Mouse (Mus musculus) embryonic facial prominence, embryonic 14.5 days (tissue): ENCODE results near the gene Nr3c2. TPM values are rescaled to one million over a fixed set of nuclear protein-coding genes. Genes with fewer than 3 reads are reported as not detected.

Source experiments
- ATAC-seq: fragments of 200-750 bp; cut with Nextera tagmentation; 2 replicates; pipeline ENCODE4 v1.8.0; 2017; ENCODE audit warnings: low read depth, moderate number of reproducible peaks, moderate TSS enrichment
- DNase-seq: peaks from one replicate; pipeline ENCODE4 v3.0.0-alpha.2; 2015; ENCODE audit warnings: low spot score
- H3K27ac ChIP-seq: fragments of 300-500 bp; sonication (generic); replicated peaks from 2 replicates; pipeline ENCODE4 v1.5.1; 2014; ENCODE audit warnings: low read depth, mild to moderate bottlenecking, low read length, moderate library complexity
- H3K27me3 ChIP-seq: fragments of 300-500 bp; sonication (generic); replicated peaks from 2 replicates; pipeline ENCODE4 v1.6.1; 2014; ENCODE audit warnings: low read length; ENCODE audit not compliant: control insufficient read depth, insufficient read depth
- H3K36me3 ChIP-seq: fragments of 300-500 bp; sonication (generic); 2 replicates; pipeline ENCODE4 v1.6.1; 2014; ENCODE audit warnings: low read length, mixed read lengths; ENCODE audit not compliant: control insufficient read depth, insufficient read depth
- H3K4me1 ChIP-seq: fragments of 300-500 bp; sonication (generic); 2 replicates; pipeline ENCODE4 v1.6.1; 2014; ENCODE audit warnings: antibody characterized with exemption, low read length; ENCODE audit not compliant: control insufficient read depth, insufficient read depth
- H3K4me2 ChIP-seq: fragments of 300-500 bp; sonication (generic); 2 replicates; pipeline ENCODE4 v1.6.1; 2014; ENCODE audit warnings: low read depth, mild to moderate bottlenecking, low read length, moderate library complexity, mixed read lengths
- H3K4me3 ChIP-seq: fragments of 300-500 bp; sonication (generic); 2 replicates; pipeline ENCODE4 v1.5.1; 2014; ENCODE audit warnings: low read depth, mild to moderate bottlenecking, low read length
- H3K9ac ChIP-seq: fragments of 300-500 bp; sonication (generic); 2 replicates; pipeline ENCODE4 v1.6.1; 2014; ENCODE audit warnings: low read depth, mild to moderate bottlenecking, low read length, moderate library complexity, mixed read lengths
- H3K9me3 ChIP-seq: fragments of 300-500 bp; sonication (generic); 2 replicates; pipeline ENCODE4 v1.6.1; 2016; ENCODE audit warnings: low read length; ENCODE audit not compliant: control insufficient read depth
- WGBS: fragments of 180-500 bp; shearing (Covaris S2); extraction: QIAGEN DNeasy Blood & Tissue Kit; methylation state at CpG from one replicate; pipeline ENCODE4 v1.1.7; 2014; 5-methylcytosine and 5-hydroxymethylcytosine counted together
- polyA plus RNA-seq: library from polyadenylated mRNA; unstranded; fragments of >200 nt; fragmentation: Nextera tagmentation; extraction: Ambion mirVana; gene quantifications from 2 replicates; pipeline ENCODE4 v1.2.1, GENCODE M21; 2014

Nr3c2 gene
- polyA plus RNA-seq, 1 experiment from 2014 or later: 6.5 TPM

- Histone ChIP-seq H3K4me3 (no peak overlapping the region), H3K36me3 (no peaks in the 10 kb centered on the region), H3K4me2 (no peak overlapping the region), H3K9me3 (no peaks in the 10 kb centered on the region), H3K27ac (no peak overlapping the region), H3K27me3 (no peaks in the 10 kb centered on the region), H3K9ac (no peak overlapping the region), H3K4me1 (no peaks in the 10 kb centered on the region)
- DNase-seq (no peak), ATAC-seq (no peak)
- 61% methylated on average over 3 of the region's 3 CpGs for WGBS
These were observed 88.6 kb downstream of the Nr3c2 start for GRCm38 (mm10) chr8:76987876-76988275.

GRCm38 (mm10) chr8:76998276-76998675 lies 99.0 kb downstream of the Nr3c2 start:
- H3K27ac ChIP-seq: no peak overlapping the region
- H3K9ac ChIP-seq: no peak overlapping the region
- H3K4me1 ChIP-seq: no peaks in the 10 kb centered on the region
- DNase-seq: no peak
- H3K9me3 ChIP-seq: no peaks in the 10 kb centered on the region
- no peak overlapping the region for H3K4me3 ChIP-seq
- H3K36me3 ChIP-seq: no peaks in the 10 kb centered on the region
- WGBS: 80% methylated on average over 4 of the region's 4 CpGs
- no peaks in the 10 kb centered on the region for H3K27me3 ChIP-seq
- H3K4me2 ChIP-seq: no peak overlapping the region
- no peak for ATAC-seq

- DNase-seq (peak; percentile 81), ATAC-seq (peak; percentile 85)
- no peak overlapping the region for H3K4me3 ChIP-seq
- H3K9ac ChIP-seq: no peak overlapping the region
- no peak overlapping the region for H3K27ac ChIP-seq
- no peaks in the 10 kb centered on the region for H3K27me3 ChIP-seq
- peaks cover 11% of the 10 kb centered on the region; the same call in 1 of the 2 replicates for H3K4me1 ChIP-seq
- H3K4me2 ChIP-seq: peak overlapping the region; percentile 25; the same call in 1 of the 2 replicates
- H3K36me3 ChIP-seq: no peaks in the 10 kb centered on the region
- no peaks in the 10 kb centered on the region for H3K9me3 ChIP-seq
- 34% methylated on average over 10 of the region's 10 CpGs for WGBS
These were observed 110.2 kb downstream of the Nr3c2 start for GRCm38 (mm10) chr8:77009425-77009824.

DNA sequence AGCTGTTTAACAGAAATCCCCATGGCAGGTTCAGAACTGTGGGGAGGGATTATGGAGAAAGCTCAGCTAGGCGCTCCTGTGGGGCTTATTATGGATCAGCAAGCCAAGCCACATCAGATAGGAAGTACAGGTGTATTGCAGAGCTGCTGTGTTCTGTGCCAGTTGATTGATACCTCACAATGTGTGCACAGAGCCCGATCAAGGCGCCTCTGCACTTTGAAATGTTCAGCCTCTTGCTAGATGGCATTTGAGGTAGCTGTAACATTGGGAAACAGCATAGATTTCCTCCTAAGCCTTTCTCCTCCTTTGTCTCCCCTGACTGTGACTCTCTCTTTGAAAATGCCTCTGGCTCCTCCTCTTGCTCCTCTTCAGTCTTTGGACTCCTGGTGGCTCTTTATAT lies 112.7 kb downstream of the Nr3c2 start:
- Histone ChIP-seq H3K4me3 (no peak overlapping the region), H3K4me2 (no peak overlapping the region), H3K27me3 (no peaks in the 10 kb centered on the region), H3K9ac (no peak overlapping the region), H3K4me1 (peaks cover 11% of the 10 kb centered on the region; the same call in 1 of the 2 replicates), H3K27ac (no peak overlapping the region), H3K9me3 (peaks cover 4% of the 10 kb centered on the region; the same call in 1 of the 2 replicates), H3K36me3 (no peaks in the 10 kb centered on the region)
- DNase-seq (no peak), ATAC-seq (peak; percentile 21; the same call in 1 of the 2 replicates)
- 72% methylated on average over 3 of the region's 3 CpGs for WGBS

GRCm38 (mm10) chr8:77012641-77013040 lies 113.4 kb downstream of the Nr3c2 start:
- peaks cover 5% of the 10 kb centered on the region; the same call in 1 of the 2 replicates for H3K9me3 ChIP-seq
- no peaks in the 10 kb centered on the region for H3K36me3 ChIP-seq
- WGBS: 67% methylated on average over 6 of the region's 6 CpGs
- no peak overlapping the region for H3K4me2 ChIP-seq
- H3K9ac ChIP-seq: no peak overlapping the region
- DNase-seq: no peak
- H3K27me3 ChIP-seq: no peaks in the 10 kb centered on the region
- H3K4me1 ChIP-seq: peaks cover 11% of the 10 kb centered on the region; the same call in 1 of the 2 replicates
- H3K27ac ChIP-seq: no peak overlapping the region
- no peak for ATAC-seq
- no peak overlapping the region for H3K4me3 ChIP-seq

DNA sequence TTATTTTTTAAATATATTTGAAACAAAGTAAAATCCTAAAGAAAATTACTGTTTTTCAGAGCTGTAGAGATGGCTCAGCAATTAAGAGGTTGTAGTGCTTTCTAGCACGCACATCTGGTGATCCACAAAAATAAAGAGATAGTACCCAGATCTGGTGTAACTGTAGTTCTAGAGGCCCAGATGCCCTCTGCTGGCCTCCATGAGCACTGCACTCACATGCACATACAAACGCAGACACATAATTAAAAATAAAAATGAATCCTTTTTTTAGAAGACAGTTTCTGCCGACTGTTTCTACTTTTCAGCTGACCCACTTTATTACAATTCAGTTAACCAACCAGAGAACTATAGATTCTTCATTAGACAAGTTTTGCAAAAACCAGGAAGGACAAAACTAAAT lies 117.5 kb downstream of the Nr3c2 start:
- 91% methylated on average over 3 of the region's 3 CpGs for WGBS
- Histone ChIP-seq H3K27me3 (no peaks in the 10 kb centered on the region), H3K27ac (no peak overlapping the region), H3K9ac (no peak overlapping the region), H3K36me3 (no peaks in the 10 kb centered on the region), H3K9me3 (peaks cover 5% of the 10 kb centered on the region; the same call in 1 of the 2 replicates), H3K4me1 (no peaks in the 10 kb centered on the region), H3K4me3 (no peak overlapping the region), H3K4me2 (no peak overlapping the region)
- DNase-seq (no peak), ATAC-seq (no peak)

GRCm38 (mm10) chr8:77023837-77024710 lies 124.8 kb downstream of the Nr3c2 start:
- Histone ChIP-seq H3K9ac (no peak overlapping the region), H3K36me3 (no peaks in the 10 kb centered on the region), H3K27ac (0 out of 2 replicates have a peak overlapping the region, but pooled peaks have one; percentile 21), H3K27me3 (no peaks in the 10 kb centered on the region), H3K4me3 (no peak overlapping the region), H3K4me1 (no peaks in the 10 kb centered on the region), H3K4me2 (no peak overlapping the region), H3K9me3 (no peaks in the 10 kb centered on the region; the same call in 1 of the 2 replicates)
- DNase-seq (peak; percentile 82), ATAC-seq (peak; percentile 70)
- 57% methylated on average over 13 of the region's 13 CpGs for WGBS

DNA sequence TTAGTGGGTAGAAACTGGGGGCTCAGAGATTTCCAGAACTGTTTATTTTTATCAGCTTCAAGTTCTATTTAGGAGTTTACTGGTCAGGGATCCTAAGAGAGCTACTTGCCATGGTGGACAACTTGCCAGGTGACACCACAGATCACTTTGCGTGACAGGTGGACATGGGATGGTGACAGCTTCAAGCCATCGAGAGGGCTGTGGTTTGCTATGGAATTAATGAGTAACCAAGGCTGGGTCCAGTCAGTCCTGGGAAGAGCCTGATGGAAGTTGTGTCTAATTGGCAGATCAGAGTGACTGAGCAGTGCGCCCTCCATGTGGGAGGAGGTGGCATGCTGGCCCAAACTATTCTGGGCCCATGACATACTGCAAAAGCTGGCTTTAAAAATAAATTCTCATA lies 132.0 kb downstream of the Nr3c2 start:
- Histone ChIP-seq H3K27me3 (no peaks in the 10 kb centered on the region), H3K27ac (no peak overlapping the region), H3K9ac (no peak overlapping the region), H3K9me3 (no peaks in the 10 kb centered on the region; the same call in 1 of the 2 replicates), H3K4me1 (no peaks in the 10 kb centered on the region), H3K36me3 (no peaks in the 10 kb centered on the region), H3K4me3 (no peak overlapping the region), H3K4me2 (no peak overlapping the region)
- WGBS: 83% methylated on average over 3 of the region's 3 CpGs
- no peak for DNase-seq
- no peak for ATAC-seq
